Mouse (Mus musculus): Measurements from ENCODE around the gene Ppia. TPM values are rescaled to one million over a fixed set of nuclear protein-coding genes. Genes with fewer than 3 reads are reported as not detected.
A peak's percentile ranks its signal among the peaks of the same experiment; 100 is the strongest.

Ppia gene
- total and polyA plus RNA-seq, 2 experiments = 472 to 1,424 TPM

DNA sequence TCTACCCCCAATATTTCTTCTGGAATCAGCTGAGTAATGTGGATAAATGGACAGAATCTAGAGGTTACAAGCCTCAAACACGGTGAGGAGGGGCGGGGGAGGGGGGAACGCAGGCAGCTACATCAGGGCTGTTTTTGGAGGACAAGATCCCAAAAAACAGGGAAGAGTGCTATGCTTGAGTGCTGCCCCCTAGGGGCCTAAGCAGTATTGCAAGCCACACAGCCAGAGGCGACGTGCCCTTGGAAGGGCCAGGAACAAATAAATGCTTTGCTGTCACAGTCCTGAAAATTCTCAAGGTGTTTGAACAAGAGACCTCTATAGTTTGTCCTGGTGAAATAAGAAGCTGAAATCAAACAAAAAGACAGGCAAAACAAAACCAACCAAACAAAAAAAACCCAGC lies 3.6 kb upstream of the Ppia start:
- Histone ChIP-seq H3K4me3 (ENCODE audit: insufficient read depth, low read depth, low read length) (no peak overlapping the region), H3K9ac (ENCODE audit: low read depth, low read length) (no peak overlapping the region), H3K27me3 (ENCODE audit: control insufficient read depth, insufficient read depth, low read length) (no peaks in the 10 kb centered on the region), H3K27ac (replicated peaks; ENCODE audit: insufficient read depth, low read depth, low read length) (no peak overlapping the region), H3K36me3 (ENCODE audit: control insufficient read depth, insufficient read depth, low read length) (no peaks in the 10 kb centered on the region), H3K79me2 (ENCODE audit: control insufficient read depth, insufficient read depth, low read length) (peaks cover 8% of the 10 kb centered on the region), H3K4me1 (ENCODE audit: control insufficient read depth, insufficient read depth, low read length) (peaks cover 5% of the 10 kb centered on the region)
- peak; percentile 44 for DNase-seq (ENCODE audit: extremely low read depth, low read depth, low spot score)
- TF ChIP-seq POLR2A (IDR thresholded peaks at IDR 0.05; ENCODE audit: extremely low read depth, insufficient read depth, low read length) = no peak
- TF ChIP-seq CTCF (IDR thresholded peaks at IDR 0.05; ENCODE audit: low read depth, low read length) = peak; percentile 93
- 4% methylated on average over 5 of the region's 5 CpGs for WGBS

- no peak overlapping the region for H3K9ac ChIP-seq (ENCODE audit: low read depth, low read length)
- TF ChIP-seq POLR2A (IDR thresholded peaks at IDR 0.05; ENCODE audit: extremely low read depth, insufficient read depth, low read length) (no peak), CTCF (IDR thresholded peaks at IDR 0.05; ENCODE audit: low read depth, low read length) (no peak)
- 95% methylated on average over 12 of the region's 12 CpGs for WGBS
- no peaks in the 10 kb centered on the region for H3K27me3 ChIP-seq (ENCODE audit: control insufficient read depth, insufficient read depth, low read length)
- H3K36me3 ChIP-seq (ENCODE audit: control insufficient read depth, insufficient read depth, low read length) = peaks cover 7% of the 10 kb centered on the region
- H3K4me1 ChIP-seq (ENCODE audit: control insufficient read depth, insufficient read depth, low read length) = peaks cover 11% of the 10 kb centered on the region
- no peak overlapping the region for H3K4me3 ChIP-seq (ENCODE audit: insufficient read depth, low read depth, low read length)
- H3K79me2 ChIP-seq (ENCODE audit: control insufficient read depth, insufficient read depth, low read length) = peaks cover 11% of the 10 kb centered on the region
- no peak for DNase-seq (ENCODE audit: extremely low read depth, low read depth, low spot score)
- no peak overlapping the region for H3K27ac ChIP-seq (replicated peaks; ENCODE audit: insufficient read depth, low read depth, low read length)
These were observed 2.0 kb upstream of the Ppia start for GRCm38 (mm10) chr11:6413264-6413663.

GRCm38 (mm10) chr11:6415551-6416404 lies 535 bp downstream of the Ppia start:
- H3K36me3 ChIP-seq (ENCODE audit: control insufficient read depth, insufficient read depth, low read length) = peaks cover 26% of the 10 kb centered on the region
- DNase-seq (ENCODE audit: extremely low read depth, low read depth, low spot score) = peak; percentile 65
- no peaks in the 10 kb centered on the region for H3K27me3 ChIP-seq (ENCODE audit: control insufficient read depth, insufficient read depth, low read length)
- H3K79me2 ChIP-seq (ENCODE audit: control insufficient read depth, insufficient read depth, low read length) = peaks cover 11% of the 10 kb centered on the region
- H3K4me3 ChIP-seq (ENCODE audit: insufficient read depth, low read depth, low read length) = peak overlapping the region; percentile 87
- peak; percentile 94 for TF ChIP-seq POLR2A (IDR thresholded peaks at IDR 0.05; ENCODE audit: extremely low read depth, insufficient read depth, low read length)
- no peak for TF ChIP-seq CTCF (IDR thresholded peaks at IDR 0.05; ENCODE audit: low read depth, low read length)
- WGBS = under 1% methylated on average over 98 of the region's 102 CpGs
- H3K27ac ChIP-seq (replicated peaks; ENCODE audit: insufficient read depth, low read depth, low read length) = peak overlapping the region; percentile 94
- H3K9ac ChIP-seq (ENCODE audit: low read depth, low read length) = peak overlapping the region; percentile 92
- H3K4me1 ChIP-seq (ENCODE audit: control insufficient read depth, insufficient read depth, low read length) = peaks cover 14% of the 10 kb centered on the region

DNA sequence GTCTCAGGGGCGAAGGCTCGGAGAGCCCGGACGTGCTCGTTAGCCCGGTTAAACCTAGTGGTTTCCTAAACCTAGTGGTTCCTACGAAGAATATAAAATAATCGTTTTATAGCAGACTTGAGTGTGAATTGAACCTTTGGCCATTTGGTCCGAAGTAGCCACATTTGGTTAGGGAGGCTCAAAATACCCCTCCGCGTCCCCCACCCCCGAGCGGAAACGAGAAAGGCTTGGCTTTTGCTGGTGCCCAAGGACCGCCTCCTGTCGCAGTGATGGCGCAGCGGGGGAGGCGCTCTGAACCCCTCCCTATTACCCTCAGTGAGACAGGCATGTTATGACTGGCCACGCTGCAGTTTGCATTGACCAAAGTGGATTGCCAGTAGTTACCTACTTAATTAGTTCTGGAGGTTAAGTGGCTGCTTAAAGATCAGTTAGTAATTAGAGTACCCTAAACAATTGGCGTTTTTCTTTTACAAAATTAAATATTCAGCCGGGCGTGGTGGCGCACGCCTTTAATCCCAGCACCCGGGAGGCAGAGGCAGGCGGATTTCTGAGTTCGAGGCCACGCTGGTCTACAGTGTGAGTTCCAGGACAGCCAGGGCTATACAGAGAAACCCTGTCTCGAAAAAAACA lies 1.3 kb downstream of the Ppia start:
- peak overlapping the region; percentile 87 for H3K4me3 ChIP-seq (ENCODE audit: insufficient read depth, low read depth, low read length)
- H3K4me1 ChIP-seq (ENCODE audit: control insufficient read depth, insufficient read depth, low read length) = peaks cover 14% of the 10 kb centered on the region
- WGBS = 1% methylated on average over 30 of the region's 30 CpGs
- peaks cover 11% of the 10 kb centered on the region for H3K79me2 ChIP-seq (ENCODE audit: control insufficient read depth, insufficient read depth, low read length)
- H3K9ac ChIP-seq (ENCODE audit: low read depth, low read length) = peak overlapping the region; percentile 92
- H3K27me3 ChIP-seq (ENCODE audit: control insufficient read depth, insufficient read depth, low read length) = no peaks in the 10 kb centered on the region
- H3K36me3 ChIP-seq (ENCODE audit: control insufficient read depth, insufficient read depth, low read length) = peaks cover 27% of the 10 kb centered on the region
- DNase-seq (ENCODE audit: extremely low read depth, low read depth, low spot score) = peak; percentile 54
- peak overlapping the region; percentile 87 for H3K27ac ChIP-seq (replicated peaks; ENCODE audit: insufficient read depth, low read depth, low read length)
- TF ChIP-seq POLR2A (IDR thresholded peaks at IDR 0.05; ENCODE audit: extremely low read depth, insufficient read depth, low read length) = 0 out of 2 replicates have a peak, but pooled peaks have one; percentile 11
- no peak for TF ChIP-seq CTCF (IDR thresholded peaks at IDR 0.05; ENCODE audit: low read depth, low read length)

DNA sequence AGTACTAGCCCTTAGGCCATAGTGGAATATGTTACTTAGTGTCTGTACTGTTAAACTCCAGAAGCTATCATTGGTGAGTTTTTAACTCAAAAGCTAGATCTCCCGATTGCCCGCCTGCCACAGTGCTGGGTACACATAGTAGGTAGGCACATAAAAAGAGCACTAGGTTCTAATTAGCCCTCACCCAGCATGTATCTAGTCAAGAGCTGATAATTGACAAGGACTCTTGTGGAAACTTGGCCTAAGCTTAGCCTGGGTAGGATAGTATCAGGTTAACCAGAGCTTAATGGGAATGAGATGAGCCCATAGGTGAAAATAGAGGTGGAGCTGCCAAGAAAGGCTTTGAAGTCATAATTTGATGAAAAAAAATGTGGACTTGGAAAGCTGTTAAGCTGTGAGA lies 1.8 kb downstream of the Ppia start:
- no peak for DNase-seq (ENCODE audit: extremely low read depth, low read depth, low spot score)
- peak overlapping the region; percentile 87 for H3K4me3 ChIP-seq (ENCODE audit: insufficient read depth, low read depth, low read length)
- peaks cover 14% of the 10 kb centered on the region for H3K4me1 ChIP-seq (ENCODE audit: control insufficient read depth, insufficient read depth, low read length)
- no peak for TF ChIP-seq CTCF (IDR thresholded peaks at IDR 0.05; ENCODE audit: low read depth, low read length)
- no peak for TF ChIP-seq POLR2A (IDR thresholded peaks at IDR 0.05; ENCODE audit: extremely low read depth, insufficient read depth, low read length)
- peaks cover 27% of the 10 kb centered on the region for H3K36me3 ChIP-seq (ENCODE audit: control insufficient read depth, insufficient read depth, low read length)
- WGBS = 32% methylated on average over 2 of the region's 2 CpGs
- peaks cover 11% of the 10 kb centered on the region for H3K79me2 ChIP-seq (ENCODE audit: control insufficient read depth, insufficient read depth, low read length)
- H3K27ac ChIP-seq (replicated peaks; ENCODE audit: insufficient read depth, low read depth, low read length) = no peak overlapping the region
- H3K9ac ChIP-seq (ENCODE audit: low read depth, low read length) = peak overlapping the region; percentile 49
- no peaks in the 10 kb centered on the region for H3K27me3 ChIP-seq (ENCODE audit: control insufficient read depth, insufficient read depth, low read length)
